Mouse (Mus musculus): ENCODE data around the gene Rasa4. TPM values are rescaled to one million over a fixed set of nuclear protein-coding genes. Genes with fewer than 3 reads are reported as not detected.
A peak's percentile ranks its signal among the peaks of the same experiment; 100 is the strongest.
"Not testable (repeated sequence)": the region's sequence is repeated elsewhere in the genome, so short reads cannot be mapped to it uniquely, and the experiment has no call there.

Gene Rasa4
- total RNA-seq, 2 experiments from 2014 or later: 2.2 to 3.2 TPM

GRCm38 (mm10) chr5:136066404-136067148, 17.1 kb upstream of the Rasa4 start:
- DNase-seq: not testable (repeated sequence)

- no peak for DNase-seq
These were observed 14.3 kb upstream of the Rasa4 start for GRCm38 (mm10) chr5:136069411-136069810.

DNA sequence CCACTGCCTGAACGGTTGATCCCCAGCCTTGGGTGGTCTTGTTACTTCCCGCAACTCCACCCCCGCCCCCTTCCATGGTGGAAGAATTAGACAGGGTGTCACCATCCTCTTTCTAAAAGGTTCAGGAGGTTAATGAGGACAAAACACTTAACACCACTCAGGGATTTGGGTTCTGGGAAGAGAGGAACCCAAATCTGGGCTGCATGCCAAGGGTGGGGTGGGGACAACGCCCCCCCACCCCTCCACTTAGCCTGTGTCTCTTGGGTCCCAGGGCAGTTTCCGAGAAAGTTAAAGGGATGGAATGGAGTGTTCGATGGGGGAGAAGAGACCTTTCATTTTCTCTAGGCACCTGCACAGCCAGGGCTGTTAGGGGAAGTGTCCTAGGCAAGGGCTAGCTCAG, 10.7 kb upstream of the Rasa4 start:
- no peak for DNase-seq

DNA sequence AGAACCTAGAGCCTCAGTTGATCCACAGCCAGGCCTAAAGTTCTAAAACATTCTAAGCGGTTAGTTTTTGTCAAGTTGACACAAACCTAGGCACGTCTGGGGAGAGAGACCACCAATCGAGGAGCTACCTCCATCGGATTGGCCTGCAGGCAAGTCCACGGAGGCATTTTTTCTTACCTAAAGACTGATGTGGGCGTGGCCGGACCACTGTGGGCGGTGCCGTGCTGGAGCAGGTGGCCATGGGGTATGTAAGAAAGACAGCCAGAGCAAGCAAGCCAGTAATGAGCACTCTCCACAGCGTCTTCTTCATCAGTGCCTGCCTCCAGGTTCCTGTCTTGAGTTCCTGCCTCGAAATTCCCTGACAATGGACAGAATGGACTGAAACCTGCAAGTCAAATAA, 10.2 kb upstream of the Rasa4 start:
- DNase-seq: no peak

GRCm38 (mm10) chr5:136075076-136075475, 8.6 kb upstream of the Rasa4 start:
- no peak for DNase-seq

- DNase-seq: peak in 1 of 2 experiments; percentile 15
These were observed 7.4 kb upstream of the Rasa4 start for GRCm38 (mm10) chr5:136076284-136076683.

DNA sequence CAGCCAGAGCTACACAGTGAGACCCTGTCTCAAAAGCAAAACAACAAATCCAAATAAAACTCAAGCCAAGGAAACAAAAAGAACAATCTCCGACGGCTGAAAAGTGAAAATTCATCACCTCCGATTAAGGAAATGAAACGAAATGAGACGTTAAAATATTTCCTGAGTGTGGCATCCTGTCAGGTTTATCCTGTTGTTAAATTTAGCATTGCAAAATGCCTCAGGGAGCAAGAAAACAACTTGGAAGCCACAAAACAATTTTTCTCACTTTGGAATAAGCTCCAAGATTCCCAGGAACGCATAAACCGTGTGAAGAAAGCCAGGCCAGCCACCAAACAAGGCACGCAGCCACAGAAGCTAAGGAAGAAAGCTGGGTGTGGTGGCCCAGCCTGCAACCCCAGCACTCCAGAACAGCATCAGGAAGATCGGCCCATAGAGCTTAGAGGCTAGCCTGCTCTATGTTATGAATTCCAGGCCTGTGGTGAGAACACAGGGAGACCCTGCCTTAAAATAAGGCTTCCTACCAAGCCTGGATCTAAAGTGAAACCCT, 6.6 kb upstream of the Rasa4 start:
- DNase-seq: no peak

DNA sequence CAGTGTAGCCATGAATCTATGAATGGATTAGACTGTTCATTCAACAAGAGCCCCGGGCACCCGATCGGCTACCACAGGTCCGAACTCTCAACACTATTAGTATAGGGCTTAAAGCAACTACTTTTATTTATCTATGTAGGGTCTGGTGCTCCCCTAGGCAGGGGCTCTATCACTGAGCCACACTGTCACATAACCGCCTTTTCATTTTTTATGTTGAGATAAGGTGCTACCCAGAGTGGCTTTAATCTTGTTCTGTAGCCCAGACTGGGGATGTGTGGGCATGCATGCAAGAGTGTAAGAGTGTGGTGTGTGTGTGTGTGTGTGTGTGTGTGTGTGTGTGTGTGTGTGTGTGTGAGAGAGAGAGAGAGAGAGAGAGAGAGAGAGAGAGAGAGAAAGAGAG, 5.6 kb upstream of the Rasa4 start:
- no peak for DNase-seq

GRCm38 (mm10) chr5:136082345-136082744, 1.4 kb upstream of the Rasa4 start:
- DNase-seq: no peak

GRCm38 (mm10) chr5:136084144-136084881, 597 bp downstream of the Rasa4 start:
- no peak for DNase-seq

DNA sequence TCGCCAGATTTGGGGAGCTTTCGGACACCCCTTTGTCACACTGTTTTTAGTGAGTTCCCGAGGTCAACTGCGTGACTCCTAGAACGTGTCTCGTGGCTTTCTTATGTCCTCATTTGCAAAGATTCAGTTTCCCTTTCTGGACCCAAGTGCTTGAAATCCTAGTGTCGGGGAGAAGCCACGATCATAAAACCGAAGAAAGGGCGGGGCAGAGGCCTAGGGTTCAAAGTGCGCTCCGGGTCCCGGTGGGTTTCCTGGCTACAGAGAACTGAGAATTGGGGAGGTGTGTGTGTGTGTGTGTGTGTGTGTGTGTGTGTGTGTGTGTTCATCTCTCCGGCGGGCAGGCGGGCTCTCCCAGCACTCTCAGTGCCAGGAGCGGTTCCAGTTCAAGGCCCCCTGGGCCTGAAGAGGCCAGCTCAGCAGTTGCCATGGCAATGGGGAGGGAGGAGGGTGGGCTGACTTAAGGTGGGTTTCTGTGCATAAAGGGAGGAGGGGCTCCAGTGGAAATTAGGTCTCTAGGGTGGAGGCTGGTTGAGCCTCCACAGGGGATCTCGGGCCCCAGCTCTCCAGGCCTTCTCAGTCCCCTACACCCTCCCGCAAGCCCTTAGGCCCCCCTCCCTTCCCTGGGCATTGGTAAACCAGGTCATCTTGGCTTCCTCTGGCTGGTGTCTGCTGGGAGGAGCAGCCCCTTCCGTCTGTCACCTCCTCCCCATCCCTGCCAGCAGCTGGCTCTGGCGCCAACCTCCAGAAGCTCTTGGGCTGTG, 1.4 kb downstream of the Rasa4 start:
- no peak for DNase-seq

DNA sequence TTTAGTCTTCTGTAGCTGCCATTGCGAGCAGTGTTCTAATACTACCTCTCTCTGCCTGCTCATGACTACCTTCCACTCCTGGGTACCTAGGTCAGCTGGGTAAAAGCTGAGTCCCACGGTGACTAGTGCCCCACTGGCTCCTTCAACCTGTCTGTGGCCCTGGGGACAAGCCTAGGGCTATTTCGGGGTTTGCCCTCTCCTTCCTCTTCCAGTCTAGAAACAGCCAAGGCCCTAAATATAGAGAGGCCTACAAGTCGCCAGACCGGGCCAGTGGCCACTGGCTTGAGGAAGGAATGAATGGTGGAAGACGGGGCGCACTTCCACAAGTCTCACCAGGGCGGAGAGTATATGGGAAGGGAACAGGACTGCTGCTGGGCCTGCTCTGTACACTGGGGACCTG, 2.6 kb downstream of the Rasa4 start:
- DNase-seq: no peak

GRCm38 (mm10) chr5:136088821-136089575, 5.3 kb downstream of the Rasa4 start:
- no peak for DNase-seq

DNA sequence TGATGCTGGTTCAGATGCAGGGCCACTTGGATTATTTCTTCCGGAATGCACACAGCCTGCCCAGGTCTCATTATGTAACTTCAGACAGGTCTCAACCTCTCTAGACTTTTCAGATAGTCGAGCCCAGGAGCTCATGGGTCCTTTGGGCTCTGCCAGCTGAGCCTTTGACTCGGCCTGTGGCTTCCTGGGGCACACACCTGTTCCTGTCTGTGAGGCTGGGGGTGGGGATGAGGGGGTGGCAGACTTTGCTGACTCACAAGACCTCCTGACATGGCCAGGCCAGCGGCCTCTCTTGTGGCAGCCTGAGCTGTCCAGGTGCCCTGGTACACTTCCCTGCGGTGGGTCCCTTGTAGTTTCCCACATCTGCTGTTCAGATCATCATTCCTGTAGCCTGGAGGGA, 8.2 kb downstream of the Rasa4 start:
- no peak for DNase-seq

- peak in 1 of 2 experiments; percentile 38 for DNase-seq
These were observed 10.7 kb downstream of the Rasa4 start for GRCm38 (mm10) chr5:136094249-136095010.

- no peak for DNase-seq
These were observed 11.4 kb downstream of the Rasa4 start for GRCm38 (mm10) chr5:136095089-136095488.

- DNase-seq: no peak
These were observed 14.8 kb downstream of the Rasa4 start for GRCm38 (mm10) chr5:136098536-136098935.

DNA sequence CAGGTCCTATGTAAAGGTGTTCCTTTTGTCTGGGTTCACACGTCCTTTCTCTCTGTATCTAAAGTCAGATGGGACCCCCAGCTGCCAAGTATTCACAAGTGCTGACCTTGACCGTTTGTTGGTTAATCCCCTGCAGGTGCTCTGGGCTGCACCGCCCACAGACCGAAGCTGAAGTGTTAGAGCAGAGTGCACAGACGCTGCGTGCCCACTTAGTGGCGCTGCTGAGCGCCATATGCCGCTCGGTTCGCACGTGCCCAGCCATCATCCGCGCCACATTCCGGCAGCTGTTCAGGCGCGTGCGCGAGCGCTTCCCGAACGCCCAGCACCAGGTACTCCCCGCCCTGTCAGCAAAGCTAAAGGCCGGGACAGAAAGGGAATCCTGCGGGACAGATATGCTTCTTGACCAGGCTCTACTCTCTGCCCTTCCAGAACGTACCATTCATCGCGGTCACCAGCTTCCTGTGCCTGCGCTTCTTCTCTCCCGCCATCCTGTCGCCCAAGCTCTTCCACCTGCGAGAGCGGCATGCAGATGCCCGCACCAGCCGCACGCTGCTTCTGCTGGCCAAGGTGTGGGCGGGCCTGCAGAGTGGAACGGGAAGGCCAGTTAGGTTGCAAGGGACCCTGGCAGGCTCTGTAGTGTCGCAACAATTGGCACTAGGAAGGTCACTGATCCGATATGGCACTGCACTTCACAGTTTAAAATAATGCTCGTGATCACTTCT, 18.5 kb downstream of the Rasa4 start:
- DNase-seq: peak; percentile 58 to 64

GRCm38 (mm10) chr5:136104511-136104910, 20.8 kb downstream of the Rasa4 start:
- no peak for DNase-seq

DNA sequence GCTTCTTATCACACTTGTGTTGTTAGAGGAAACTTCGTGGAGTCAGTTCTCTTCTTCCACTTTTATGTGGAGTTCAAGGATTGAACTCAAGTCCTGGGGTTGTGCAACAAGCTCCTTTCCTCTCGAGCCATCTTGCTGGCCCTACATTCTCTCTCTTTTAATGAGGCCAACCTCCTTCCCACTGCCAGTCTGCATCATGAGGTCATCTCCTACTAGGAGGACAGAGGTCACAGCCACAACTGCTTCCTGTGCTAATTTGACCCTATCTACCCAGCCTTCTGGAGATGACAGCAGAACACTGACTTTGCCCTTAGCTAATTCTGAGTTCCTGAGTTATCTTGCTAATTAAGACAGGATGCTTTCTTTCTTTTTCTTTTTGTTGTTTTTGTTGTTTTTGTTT, 24.8 kb downstream of the Rasa4 start:
- no peak for DNase-seq

DNA sequence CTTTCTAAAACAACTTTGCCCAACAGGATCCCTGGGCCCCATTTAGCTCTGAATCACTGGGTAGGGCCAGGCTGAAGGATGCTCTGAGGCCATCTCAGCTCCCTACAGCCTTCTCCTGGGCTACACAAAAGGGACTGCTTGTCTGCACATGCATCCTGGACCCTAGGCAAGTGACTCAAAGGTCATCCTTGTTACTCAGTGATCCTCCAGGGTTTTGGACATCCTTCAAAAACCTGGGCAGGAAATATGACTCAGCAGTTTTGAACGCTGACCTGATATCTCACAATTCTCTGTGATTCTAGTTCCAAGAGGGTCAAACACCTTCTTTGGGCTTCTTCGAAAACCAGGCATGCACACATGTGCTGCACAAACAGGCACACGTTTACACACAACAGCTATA, 25.3 kb downstream of the Rasa4 start:
- DNase-seq: no peak
